Mouse (Mus musculus) adrenal gland, postnatal 0 days (tissue): Measurements from ENCODE around the gene Pdcd11. TPM values are rescaled to one million over a fixed set of nuclear protein-coding genes. Genes with fewer than 3 reads are reported as not detected.

ENCODE experiments used
- polyA plus RNA-seq: library from polyadenylated mRNA; unstranded; fragments of >200 nt; fragmentation: Nextera tagmentation; extraction: Ambion mirVana; gene quantifications from 2 replicates; pipeline ENCODE4 v1.2.1, GENCODE M21; 2015

The Pdcd11 gene
- 3.9 and 4.7 TPM in 2 replicates for polyA plus RNA-seq

GRCm38 (mm10) chr19:47090550-47091156 lies at the start of gene Pdcd11, which contains the start of gene Usmg5:
Gene Pdcd11 (plus strand): TSS chr19:47090768.
Gene Usmg5 (minus strand): TSS chr19:47090647.

GRCm38 (mm10) chr19:47050271-47051032 lies 40.1 kb upstream of the Pdcd11 start, which contains the start of gene Pcgf6:
Gene Pcgf6 (minus strand): TSS chr19:47050906.

GRCm38 (mm10) chr19:47067096-47067882 lies 23.3 kb upstream of the Pdcd11 start, which contains the start of gene Taf5:
Gene Taf5 (plus strand): TSS chr19:47067746.

GRCm38 (mm10) chr19:47137771-47138421 lies 47.3 kb downstream of the Pdcd11 start, which contains the start of gene Calhm2:
Gene Calhm2 (minus strand): TSS chr19:47138294.

GRCm38 (mm10) chr19:47144154-47144553 lies 53.6 kb downstream of the Pdcd11 start, which contains the start of gene Calhm1:
Gene Calhm1 (minus strand): TSS chr19:47144254.

GRCm38 (mm10) chr19:47157664-47158063 lies 67.1 kb downstream of the Pdcd11 start, which contains the start of gene Calhm3:
Gene Calhm3 (minus strand): TSS chr19:47157764.

GRCm38 (mm10) chr19:47178431-47179271 lies 88.1 kb downstream of the Pdcd11 start, which contains the start of gene Neurl1a:
Gene Neurl1a (plus strand): TSS chr19:47178820.

Other genes with a start within 250 kb of the Pdcd11 start
- 24.2 and 77.6 TPM in 2 replicates for gene Ina, start 76.1 kb upstream of the Pdcd11 start, polyA plus RNA-seq
- gene Nt5c2, start 75.6 kb upstream of the Pdcd11 start, polyA plus RNA-seq = 34.8 and 61.8 TPM in 2 replicates
- gene Pcgf6, start 39.9 kb upstream of the Pdcd11 start, polyA plus RNA-seq = 10.7 and 16.2 TPM in 2 replicates
- gene Taf5, start 23.0 kb upstream of the Pdcd11 start, polyA plus RNA-seq = 2.7 and 3.7 TPM in 2 replicates
- 2,800 and 7,070 TPM in 2 replicates for gene Usmg5, start 121 bp upstream of the Pdcd11 start, polyA plus RNA-seq
- 5.4 and 5.5 TPM in 2 replicates for gene Calhm2, start 47.5 kb downstream of the Pdcd11 start, polyA plus RNA-seq
- not detected in 2 replicates for gene Calhm1, start 53.5 kb downstream of the Pdcd11 start, polyA plus RNA-seq
- 0.16 TPM in 1 of 2 replicates, not detected in the other for gene Calhm3, start 67.0 kb downstream of the Pdcd11 start, polyA plus RNA-seq
- gene Neurl1a, start 88.1 kb downstream of the Pdcd11 start, polyA plus RNA-seq = 8.7 and 10.7 TPM in 2 replicates